Mouse (Mus musculus) CH12.LX (cell line): ENCODE measurements around the gene Scarb2. TPM values are rescaled to one million over a fixed set of nuclear protein-coding genes. Genes with fewer than 3 reads are reported as not detected.

Experiments
- DNase-seq: peaks from one replicate; pipeline ENCODE4 v3.0.0-alpha.2; 2013; ENCODE audit errors: extremely low read depth
- H3K27ac ChIP-seq: 2 replicates; pipeline ENCODE4 v1.5.1; 2012; ENCODE audit warnings: low read depth, mild to moderate bottlenecking, control low read depth, moderate library complexity; ENCODE audit not compliant: insufficient read depth
- H3K27me3 ChIP-seq: replicated peaks from 2 replicates; pipeline ENCODE3; 2012; ENCODE audit warnings: inconsistent platforms
- H3K36me3 ChIP-seq, 2 experiments: replicated peaks in 1 of 2; 2 replicates each; pipeline versions ENCODE3 to v1.6.1; 2012; ENCODE audit warnings: inconsistent platforms in 1 of 2, low read length in 1 of 2, mild to moderate bottlenecking in 1 of 2, mixed read lengths in 1 of 2, moderate library complexity in 1 of 2; ENCODE audit not compliant: control insufficient read depth in 1 of 2, insufficient read depth in 1 of 2
- H3K4me1 ChIP-seq, 2 experiments: 2 replicates each; pipeline ENCODE4 v1.6.1; 2012; ENCODE audit warnings: inconsistent platforms in 1 of 2, moderate library complexity in 1 of 2; ENCODE audit not compliant: insufficient read depth in 2 of 2, control insufficient read depth in 1 of 2
- H3K4me2 ChIP-seq: 2 replicates; pipeline ENCODE4 v1.6.1; 2012; ENCODE audit warnings: low read depth, mild to moderate bottlenecking, control low read depth; ENCODE audit not compliant: poor library complexity, insufficient read depth, severe bottlenecking
- H3K4me3 ChIP-seq, 3 experiments: fragments of 150-350 bp in 1 of 3; sonication (generic) in 1 of 3; replicated peaks in 1 of 3; 2 replicates each; pipeline versions ENCODE3 to v1.5.1; 2011 to 2012; ENCODE audit warnings: low read depth in 2 of 3, low read length in 2 of 3, mild to moderate bottlenecking in 2 of 3, moderate library complexity in 2 of 3, control low read depth in 1 of 3, improper control_type of control experiment in 1 of 3, inconsistent platforms in 1 of 3, mixed read lengths in 1 of 3; ENCODE audit not compliant: poor library complexity in 1 of 3
- H3K79me2 ChIP-seq: replicated peaks from 2 replicates; pipeline ENCODE4 v1.6.1; 2012; ENCODE audit warnings: mild to moderate bottlenecking, moderate library complexity; ENCODE audit not compliant: control insufficient read depth, poor library complexity, insufficient read depth, severe bottlenecking; ENCODE audit errors: extremely low read depth
- H3K9ac ChIP-seq: 2 replicates; pipeline ENCODE4 v1.6.1; 2012; ENCODE audit warnings: low read depth, mild to moderate bottlenecking, control low read depth, moderate library complexity; ENCODE audit not compliant: insufficient read depth
- H3K9me3 ChIP-seq: replicated peaks from 2 replicates; pipeline ENCODE3; 2012; ENCODE audit warnings: low read length, inconsistent platforms, mixed read lengths
- BHLHE40 ChIP-seq: IDR thresholded peaks from 2 replicates; pipeline ENCODE4 v1.6.1; 2011; ENCODE audit warnings: mild to moderate bottlenecking, low read depth, low read length, improper control_type of control experiment
- CHD1 ChIP-seq: IDR thresholded peaks from 2 replicates; pipeline ENCODE4 v1.6.1; 2012; ENCODE audit warnings: low read depth, low read length, improper control_type of control experiment, inconsistent platforms
- CHD2 ChIP-seq: IDR thresholded peaks from 2 replicates; pipeline ENCODE4 v1.6.1; 2011; ENCODE audit warnings: low read length, improper control_type of control experiment
- CTCF ChIP-seq, 2 experiments: IDR thresholded peaks in 1 of 2; conservative IDR thresholded peaks in 1 of 2; 2 replicates each; pipeline ENCODE4 v1.5.1; 2011 to 2012; ENCODE audit warnings: low read depth in 2 of 2, low read length in 2 of 2, improper control_type of control experiment in 1 of 2, inconsistent platforms in 1 of 2, mild to moderate bottlenecking in 1 of 2, moderate library complexity in 1 of 2
- E2F4 ChIP-seq: IDR thresholded peaks from 2 replicates; pipeline ENCODE4 v1.6.1; 2011; ENCODE audit warnings: low read depth, low read length, improper control_type of control experiment; ENCODE audit not compliant: insufficient replicate concordance
- ELF1 ChIP-seq: IDR thresholded peaks from 2 replicates; pipeline ENCODE4 v1.6.1; 2014; ENCODE audit warnings: low read depth, mild to moderate bottlenecking, inconsistent platforms, low read length, improper control_type of control experiment
- EP300 ChIP-seq: IDR thresholded peaks from 2 replicates; pipeline ENCODE4 v1.6.1; 2011; ENCODE audit warnings: low read length, improper control_type of control experiment
- ETS1 ChIP-seq: conservative IDR thresholded peaks from 2 replicates; pipeline ENCODE4 v1.6.1; 2012; ENCODE audit warnings: low read depth, mild to moderate bottlenecking, inconsistent platforms, low read length, improper control_type of control experiment, moderate library complexity
- GABPA ChIP-seq: IDR thresholded peaks from 2 replicates; pipeline ENCODE4 v1.6.1; 2012; ENCODE audit warnings: low read depth, low read length, improper control_type of control experiment, inconsistent platforms; ENCODE audit not compliant: insufficient replicate concordance
- HCFC1 ChIP-seq: IDR thresholded peaks from 2 replicates; pipeline ENCODE4 v1.6.1; 2012; ENCODE audit warnings: low read depth, mild to moderate bottlenecking, inconsistent platforms, low read length, improper control_type of control experiment
- IRF4 ChIP-seq: IDR thresholded peaks from 2 replicates; pipeline ENCODE4 v1.6.1; 2014; ENCODE audit warnings: low read depth, mild to moderate bottlenecking, inconsistent platforms, low read length, improper control_type of control experiment
- JUN ChIP-seq: IDR thresholded peaks from 2 replicates; pipeline ENCODE4 v1.6.1; 2011; ENCODE audit warnings: low read depth, mild to moderate bottlenecking, low read length, improper control_type of control experiment, moderate library complexity; ENCODE audit not compliant: insufficient read depth
- JUND ChIP-seq: conservative IDR thresholded peaks from 2 replicates; pipeline ENCODE4 v1.6.1; 2011; ENCODE audit warnings: low read depth, low read length, improper control_type of control experiment
- KAT2A ChIP-seq: IDR thresholded peaks from 2 replicates; pipeline ENCODE4 v1.6.1; 2012; ENCODE audit warnings: low read length, improper control_type of control experiment, inconsistent platforms; ENCODE audit not compliant: insufficient replicate concordance
- MAFK ChIP-seq: IDR thresholded peaks from 2 replicates; pipeline ENCODE4 v1.6.1; 2011; ENCODE audit warnings: low read length, improper control_type of control experiment; ENCODE audit not compliant: insufficient replicate concordance
- MAX ChIP-seq: IDR thresholded peaks from 2 replicates; pipeline ENCODE4 v1.6.1; 2011; ENCODE audit warnings: low read length, improper control_type of control experiment
- MAZ ChIP-seq: IDR thresholded peaks from 2 replicates; pipeline ENCODE4 v1.6.1; 2012; ENCODE audit warnings: low read depth, mild to moderate bottlenecking, inconsistent platforms, low read length, improper control_type of control experiment, moderate library complexity
- MEF2A ChIP-seq: IDR thresholded peaks from 2 replicates; pipeline ENCODE4 v1.6.1; 2014; ENCODE audit warnings: low read depth, mild to moderate bottlenecking, inconsistent platforms, low read length, improper control_type of control experiment, borderline replicate concordance
- MXI1 ChIP-seq: IDR thresholded peaks from 2 replicates; pipeline ENCODE4 v1.6.1; 2011; ENCODE audit warnings: mild to moderate bottlenecking, low read depth, low read length, improper control_type of control experiment
- MYC ChIP-seq: IDR thresholded peaks from 2 replicates; pipeline ENCODE4 v1.6.1; 2011; ENCODE audit warnings: low read depth, mild to moderate bottlenecking, improper control_type of control experiment, low read length
- NELFE ChIP-seq: IDR thresholded peaks from 2 replicates; pipeline ENCODE4 v1.6.1; 2011; ENCODE audit warnings: low read depth, low read length, improper control_type of control experiment
- NRF1 ChIP-seq: IDR thresholded peaks from 2 replicates; pipeline ENCODE4 v1.6.1; 2014; ENCODE audit warnings: low read depth, mild to moderate bottlenecking, inconsistent platforms, low read length, improper control_type of control experiment, moderate library complexity
- PAX5 ChIP-seq: IDR thresholded peaks from 2 replicates; pipeline ENCODE4 v1.6.1; 2012; ENCODE audit warnings: low read length, inconsistent platforms, mixed read lengths
- POLR2A ChIP-seq: IDR thresholded peaks from 2 replicates; pipeline ENCODE4 v1.6.1; 2011; ENCODE audit warnings: low read depth, mild to moderate bottlenecking, improper control_type of control experiment, low read length
- POLR2AphosphoS2 ChIP-seq: IDR thresholded peaks from 2 replicates; pipeline ENCODE4 v1.6.1; 2011; ENCODE audit warnings: low read depth, low read length, improper control_type of control experiment
- RAD21 ChIP-seq: IDR thresholded peaks from 2 replicates; pipeline ENCODE4 v1.6.1; 2011; ENCODE audit warnings: low read depth, mild to moderate bottlenecking, low read length, improper control_type of control experiment, moderate library complexity
- RCOR1 ChIP-seq: conservative IDR thresholded peaks from 2 replicates; pipeline ENCODE4 v1.6.1; 2012; ENCODE audit warnings: low read depth, mild to moderate bottlenecking, inconsistent platforms, low read length, improper control_type of control experiment
- SIN3A ChIP-seq: IDR thresholded peaks from 2 replicates; pipeline ENCODE4 v1.6.1; 2012; ENCODE audit warnings: low read length, improper control_type of control experiment, inconsistent platforms
- SMC3 ChIP-seq: IDR thresholded peaks from 2 replicates; pipeline ENCODE4 v1.6.1; 2011; ENCODE audit warnings: low read depth, low read length, improper control_type of control experiment
- TBP ChIP-seq: conservative IDR thresholded peaks from 2 replicates; pipeline ENCODE4 v1.6.1; 2011; ENCODE audit warnings: low read depth, low read length, improper control_type of control experiment
- TCF12 ChIP-seq: IDR thresholded peaks from 2 replicates; pipeline ENCODE4 v1.6.1; 2014; ENCODE audit warnings: low read depth, mild to moderate bottlenecking, inconsistent platforms, low read length, improper control_type of control experiment
- UBTF ChIP-seq: IDR thresholded peaks from 2 replicates; pipeline ENCODE4 v1.6.1; 2012; ENCODE audit warnings: low read depth, mild to moderate bottlenecking, inconsistent platforms, low read length, improper control_type of control experiment, moderate library complexity
- USF1 ChIP-seq: IDR thresholded peaks from 2 replicates; pipeline ENCODE4 v1.6.1; 2014; ENCODE audit warnings: low read depth, mild to moderate bottlenecking, inconsistent platforms, low read length, improper control_type of control experiment
- USF2 ChIP-seq: conservative IDR thresholded peaks from 2 replicates; pipeline ENCODE4 v1.6.1; 2011; ENCODE audit warnings: low read depth, low read length, improper control_type of control experiment
- ZC3H11A ChIP-seq: IDR thresholded peaks from 2 replicates; pipeline ENCODE4 v1.6.1; 2012; ENCODE audit warnings: low read depth, mild to moderate bottlenecking, inconsistent platforms, low read length, improper control_type of control experiment
- ZKSCAN1 ChIP-seq: IDR thresholded peaks from 2 replicates; pipeline ENCODE4 v1.6.1; 2012; ENCODE audit warnings: low read depth, inconsistent platforms, low read length, improper control_type of control experiment, borderline replicate concordance
- ZMIZ1 ChIP-seq: IDR thresholded peaks from 2 replicates; pipeline ENCODE4 v1.6.1; 2012; ENCODE audit warnings: low read depth, mild to moderate bottlenecking, inconsistent platforms, low read length, improper control_type of control experiment
- ZNF384 ChIP-seq: IDR thresholded peaks from 2 replicates; pipeline ENCODE4 v1.6.1; 2012; ENCODE audit warnings: low read depth, low read length, improper control_type of control experiment, inconsistent platforms
- dilution Hi-C: fragments of 300-500 bp; cut with MboI; formaldehyde crosslinking; loops from 2 replicates; pipeline ENCODE4 v1.14.3; 2020; ENCODE audit warnings: low sequenced_read_pairs; ENCODE audit not compliant: extremely low pct_unique_long_range_greater_than_20kb, extremely low pct_ligation_motif_present
- in situ Hi-C: fragments of 300-500 bp; cut with MboI; formaldehyde crosslinking; loops from 3 replicates; pipeline ENCODE4 v1.14.3; 2019; ENCODE audit warnings: low sequenced_read_pairs, low pct_ligation_motif_present, low pct_unique_long_range_greater_than_20kb, mixed read lengths
- polyA plus RNA-seq: library from polyadenylated mRNA; unstranded; fragments of >175 nt; gene quantifications from 2 replicates; pipeline ENCODE4 v1.2.1, GENCODE M21; 2012; ENCODE audit warnings: low read depth; ENCODE audit not compliant: insufficient read length
- total RNA-seq, 2 experiments: library from RNA; depleted of rRNA; stranded (reverse); fragments of 300-350 nt in 1 of 2; fragments of >200 nt in 1 of 2; gene quantifications; 2 replicates each; pipeline ENCODE4 v1.2.3; 2012 to 2014

Gene Scarb2
- total and polyA plus RNA-seq, 3 experiments: 7.2 to 9.5 (median 9.2) TPM

DNA sequence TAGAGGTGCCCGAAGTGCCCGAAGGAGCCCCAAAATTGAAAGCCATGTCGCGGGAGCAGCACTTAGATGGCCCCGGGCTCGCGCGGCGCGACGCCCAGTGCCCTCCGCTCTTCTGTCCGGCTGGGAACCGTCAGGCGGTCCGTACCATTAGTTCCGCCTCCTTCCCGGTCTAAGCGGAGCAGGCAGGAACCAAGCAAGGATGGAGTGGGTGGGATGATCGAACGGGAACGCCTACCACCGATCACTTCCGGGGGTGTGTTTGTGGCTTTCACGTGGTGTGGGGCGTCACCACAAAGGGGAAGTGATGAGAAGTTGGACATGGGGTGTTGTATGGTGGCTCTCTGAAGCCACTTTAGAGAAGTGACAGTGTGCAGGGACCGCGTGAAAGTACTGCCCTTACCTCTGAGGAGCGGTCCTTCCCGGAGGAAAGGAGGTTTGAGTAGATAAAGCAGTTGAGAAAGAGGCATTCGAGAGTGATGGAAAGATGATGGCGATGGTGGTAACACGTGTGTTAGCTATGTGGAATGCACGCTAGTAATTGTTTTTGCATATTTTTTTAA lies 71.5 kb downstream of the Scarb2 start, which contains the start of gene Nup54:
Gene Nup54 (minus strand): TSS at position 195 of the 560 bp plus-strand sequence.
- Histone ChIP-seq H3K27ac (peak within 1 kb of the TSS; percentile 23; the same call in 1 of the 2 replicates), H3K4me3 (peak within 1 kb of the TSS; percentile 82 to 97 (median 92)), H3K4me1 (peaks cover 0 to 22% of the 10 kb centered on the region in 2 experiments; a peak in 2 of 4 replicates), H3K36me3 (peaks cover 3 to 14% of the 10 kb centered on the region in 2 experiments), H3K27me3 (no peaks in the 10 kb centered on the region), H3K9ac (peak within 1 kb of the TSS; percentile 94), H3K79me2 (peaks cover 39% of the 10 kb centered on the region), H3K9me3 (no peaks in the 10 kb centered on the region), H3K4me2 (peak within 1 kb of the TSS; percentile 97)
- in situ Hi-C loops (no loop called here), dilution Hi-C loops (no loop called here)
- TF ChIP-seq CHD1: no peak
- peak; percentile 96 for TF ChIP-seq TCF12
- no peak for TF ChIP-seq PAX5
- TF ChIP-seq JUN: no peak
- TF ChIP-seq JUND: peak; percentile 32; the same call in 1 of the 2 replicates
- peak; percentile 84 for TF ChIP-seq USF1
- TF ChIP-seq ZKSCAN1: no peak
- peak; percentile 99 for TF ChIP-seq SIN3A
- TF ChIP-seq BHLHE40: peak; percentile 68
- 0 out of 2 replicates have a peak, but pooled peaks have one; percentile 55 for TF ChIP-seq RCOR1
- TF ChIP-seq ZNF384: peak; percentile 44
- TF ChIP-seq UBTF: 0 out of 2 replicates have a peak, but pooled peaks have one; percentile 77
- peak; percentile 45; the same call in 1 of the 2 replicates for TF ChIP-seq GABPA
- TF ChIP-seq MXI1: peak; percentile 98
- peak; percentile 91 for TF ChIP-seq TBP
- TF ChIP-seq CHD2: peak; percentile 77
- peak; percentile 94 for TF ChIP-seq HCFC1
- peak; percentile 91 for TF ChIP-seq MAZ
- TF ChIP-seq IRF4: peak; percentile 96
- peak; percentile 93; the same call in 1 of the 2 replicates for TF ChIP-seq POLR2AphosphoS2
- peak; percentile 76; the same call in 1 of the 2 replicates for TF ChIP-seq ZMIZ1
- peak; percentile 92 for TF ChIP-seq NELFE
- TF ChIP-seq ZC3H11A: 0 out of 2 replicates have a peak, but pooled peaks have one; percentile 18
- TF ChIP-seq MYC: peak; percentile 99
- peak; percentile 94 for TF ChIP-seq POLR2A
- no peak for TF ChIP-seq RAD21
- TF ChIP-seq MEF2A: peak; percentile 89
- peak; percentile 71 for TF ChIP-seq ETS1
- peak; percentile 70 for TF ChIP-seq USF2
- TF ChIP-seq KAT2A: peak; percentile 87
- peak; percentile 54; the same call in 1 of the 2 replicates for TF ChIP-seq EP300
- no peak for TF ChIP-seq CTCF (conservative IDR thresholded peaks at IDR 0.05 in 1 of 2, IDR thresholded peaks at IDR 0.05 in 1 of 2; ENCODE audit: low read depth in 2 of 2, low read length in 2 of 2)
- TF ChIP-seq E2F4: peak; percentile 75; the same call in 1 of the 2 replicates
- peak; percentile 96 for TF ChIP-seq MAX
- TF ChIP-seq SMC3: no peak
- TF ChIP-seq NRF1: peak; percentile 58
- TF ChIP-seq ELF1: peak; percentile 95
- peak; percentile 58; the same call in 1 of the 2 replicates for TF ChIP-seq MAFK
- peak; percentile 98 for DNase-seq
